Mouse (Mus musculus) thymus, adult 2 months (tissue): ENCODE measurements around the gene Lrp10. TPM values are rescaled to one million over a fixed set of nuclear protein-coding genes. Genes with fewer than 3 reads are reported as not detected.

Experiments
- DNase-seq: peaks from one replicate; pipeline ENCODE4 v3.0.0; 2021
- H3K27ac ChIP-seq: fragments of 200-500 bp; 2 replicates; pipeline ENCODE4 v1.5.1; 2012; ENCODE audit warnings: low read length, control low read depth; ENCODE audit not compliant: control insufficient read depth, insufficient read depth
- H3K27me3 ChIP-seq: fragments of 200-500 bp; 2 replicates; pipeline ENCODE4 v1.6.1; 2012; ENCODE audit warnings: mild to moderate bottlenecking, low read length, moderate library complexity, mixed read lengths; ENCODE audit not compliant: control insufficient read depth, insufficient read depth
- H3K36me3 ChIP-seq: fragments of 200-500 bp; 2 replicates; pipeline ENCODE4 v1.6.1; 2012; ENCODE audit warnings: mild to moderate bottlenecking, low read length, moderate library complexity; ENCODE audit not compliant: control insufficient read depth, insufficient read depth
- H3K4me1 ChIP-seq: fragments of 200-500 bp; replicated peaks from 2 replicates; pipeline ENCODE4 v1.6.1; 2012; ENCODE audit warnings: low read length; ENCODE audit not compliant: control insufficient read depth, insufficient read depth
- H3K4me3 ChIP-seq: fragments of 200-500 bp; 2 replicates; pipeline ENCODE4 v1.5.1; 2012; ENCODE audit warnings: mild to moderate bottlenecking, low read length, control low read depth, moderate library complexity; ENCODE audit not compliant: control insufficient read depth, insufficient read depth
- CTCF ChIP-seq: fragments of 200-500 bp; IDR thresholded peaks from 2 replicates; pipeline ENCODE4 v1.5.1; 2012; ENCODE audit warnings: mild to moderate bottlenecking, control low read depth, low read length, moderate library complexity, borderline replicate concordance; ENCODE audit not compliant: control insufficient read depth, poor library complexity, insufficient read depth; ENCODE audit errors: extremely low read depth
- POLR2A ChIP-seq: fragments of 200-500 bp; IDR thresholded peaks from 2 replicates; pipeline ENCODE4 v1.6.1; 2012; ENCODE audit warnings: mild to moderate bottlenecking, low read length, control low read depth, moderate library complexity; ENCODE audit not compliant: control insufficient read depth, poor library complexity, insufficient read depth; ENCODE audit errors: extremely low read depth
- WGBS: fragments of 180-500 bp; shearing (Covaris S2); methylation state at CpG from one replicate; pipeline ENCODE4 v1.1.7; 2018; 5-methylcytosine and 5-hydroxymethylcytosine counted together
- polyA plus RNA-seq: library from polyadenylated mRNA; depleted of rRNA; stranded (reverse); fragments of >200 nt; gene quantifications from 2 replicates; pipeline ENCODE4 v1.2.3, GENCODE M21; 2012; rRNA removed

Lrp10 gene
- 308 and 317 TPM in 2 replicates for polyA plus RNA-seq

DNA sequence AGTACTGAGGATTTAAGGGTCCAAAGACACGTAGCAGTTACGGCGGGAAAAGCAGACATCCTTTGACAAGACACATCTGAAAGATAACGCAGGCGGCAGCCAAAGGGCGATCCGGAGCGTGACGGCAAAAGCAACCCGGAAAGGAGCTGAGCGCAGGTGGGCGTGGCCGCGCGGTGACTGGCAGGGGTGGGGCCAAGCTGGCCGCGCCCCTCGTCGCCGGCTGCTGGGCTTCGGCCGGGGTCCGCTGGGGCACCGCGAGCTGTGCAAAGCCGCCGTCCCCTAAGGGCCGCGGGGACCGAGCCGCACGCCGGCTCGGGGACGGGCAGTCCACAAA is at the start of gene Lrp10:
Lrp10 (plus strand) TSS at position 179 of the 334 bp plus-strand sequence.
- WGBS, result under 1% methylated on average over 35 of the region's 35 CpGs
- H3K4me1 ChIP-seq, result 0 out of 2 replicates have a peak, but pooled peaks cover 3% of the 10 kb centered on the region
- H3K4me3 ChIP-seq, result peak within 1 kb of the TSS; percentile 94
- TF ChIP-seq POLR2A (peak; percentile 65; the same call in 1 of the 2 replicates), CTCF (peak; percentile 41; the same call in 1 of the 2 replicates)
- H3K27ac ChIP-seq, result peak within 1 kb of the TSS; percentile 68
- no peaks in the 10 kb centered on the region for H3K27me3 ChIP-seq
- peaks cover 27% of the 10 kb centered on the region for H3K36me3 ChIP-seq
- peak; percentile 91 for DNase-seq

DNA sequence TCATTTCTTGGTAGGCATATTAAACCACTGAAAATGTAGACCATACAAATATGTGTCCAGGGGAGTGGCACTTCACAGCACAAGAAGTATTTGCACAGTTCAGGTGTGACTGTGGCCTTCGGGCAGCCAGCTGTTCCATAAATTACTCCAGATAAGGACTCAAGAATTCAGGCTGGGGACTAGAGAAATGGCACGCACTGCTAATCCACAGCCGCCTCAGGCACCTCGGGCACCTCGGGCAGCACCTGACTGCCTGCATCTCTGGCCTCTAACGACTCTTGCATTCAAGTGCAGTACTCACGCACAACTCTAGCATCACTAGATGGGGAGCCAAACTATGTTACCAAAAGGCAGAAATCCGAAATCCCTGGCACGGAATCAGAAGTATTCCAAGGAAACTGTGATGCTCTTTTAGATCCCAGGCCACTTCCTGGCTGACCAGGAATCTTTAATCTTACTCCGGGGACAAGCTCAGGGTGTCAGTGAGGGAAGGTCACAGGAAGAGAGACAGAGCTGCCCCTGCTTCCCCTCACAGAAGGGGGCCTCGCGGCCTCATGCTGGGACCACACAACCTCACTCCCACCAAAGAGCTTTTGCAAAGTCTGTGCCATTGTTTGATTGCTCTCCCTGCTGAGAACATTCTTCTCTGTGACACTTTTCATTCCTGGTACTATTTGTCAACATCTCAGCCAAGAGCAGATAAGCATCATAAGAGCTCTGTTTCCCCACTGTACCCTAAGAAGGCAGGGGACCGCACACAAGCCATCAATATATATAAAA is 48.5 kb upstream of the Lrp10 start:
- Histone ChIP-seq H3K27me3 (no peaks in the 10 kb centered on the region), H3K4me1 (peaks cover 17% of the 10 kb centered on the region), H3K36me3 (no peaks in the 10 kb centered on the region), H3K27ac (no peak overlapping the region), H3K4me3 (no peak overlapping the region)
- DNase-seq, result no peak
- TF ChIP-seq POLR2A (no peak), CTCF (no peak)
- 94% methylated on average over 13 of the region's 13 CpGs for WGBS

DNA sequence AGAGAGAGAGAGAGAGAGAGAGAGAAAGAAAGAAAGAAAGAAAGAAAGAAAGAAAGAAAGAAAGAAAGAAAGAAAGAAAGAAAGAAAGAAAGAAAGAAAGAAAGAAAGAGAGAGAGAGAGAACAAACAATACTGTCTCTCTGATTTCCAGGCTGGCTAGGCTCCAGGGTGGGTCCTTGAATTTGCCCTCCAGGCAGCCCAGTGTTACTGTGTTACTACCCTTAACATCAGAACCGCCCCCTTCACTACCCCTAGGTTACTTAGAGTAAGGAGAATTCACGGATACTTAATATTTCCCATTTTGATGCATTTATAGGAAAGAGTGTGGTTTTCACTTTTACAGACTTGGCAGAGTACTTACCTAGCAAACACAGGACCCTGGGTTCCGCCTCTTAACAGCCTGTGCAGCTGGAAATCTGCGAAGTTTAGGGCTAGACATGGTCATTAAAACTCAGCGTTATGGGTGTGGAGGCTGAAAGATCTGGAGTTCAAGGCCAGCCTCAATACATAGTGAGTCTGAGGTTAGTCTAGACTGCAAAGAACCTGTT is 47.6 kb upstream of the Lrp10 start:
- 93% methylated on average over 5 of the region's 5 CpGs for WGBS

DNA sequence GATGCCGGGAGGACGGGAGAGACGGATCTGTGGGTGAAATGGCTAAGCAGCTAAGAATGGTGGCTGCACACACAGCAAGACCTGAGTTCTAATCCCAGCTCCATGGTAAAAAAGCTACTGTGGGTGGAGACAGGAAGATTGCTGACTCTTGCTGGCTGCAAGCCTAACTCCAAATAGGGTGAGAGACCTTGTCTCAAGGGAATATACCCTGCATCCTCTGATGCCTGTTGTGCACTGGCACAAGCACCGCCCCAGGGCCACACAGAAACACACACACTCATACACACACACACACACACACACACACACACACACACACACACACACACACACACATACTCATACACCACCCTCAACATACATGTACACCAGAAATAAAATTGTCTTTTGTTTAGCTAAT is 47.1 kb upstream of the Lrp10 start:
- no peak overlapping the region for H3K27ac ChIP-seq

More for the DNA sequence above, 47.6 kb upstream of the Lrp10 start:
- Histone ChIP-seq H3K36me3 (no peaks in the 10 kb centered on the region), H3K4me1 (peaks cover 16% of the 10 kb centered on the region), H3K27me3 (no peaks in the 10 kb centered on the region), H3K27ac (no peak overlapping the region), H3K4me3 (no peak overlapping the region)
- TF ChIP-seq CTCF, result no peak
- no peak for TF ChIP-seq POLR2A
- no peak for DNase-seq

DNA sequence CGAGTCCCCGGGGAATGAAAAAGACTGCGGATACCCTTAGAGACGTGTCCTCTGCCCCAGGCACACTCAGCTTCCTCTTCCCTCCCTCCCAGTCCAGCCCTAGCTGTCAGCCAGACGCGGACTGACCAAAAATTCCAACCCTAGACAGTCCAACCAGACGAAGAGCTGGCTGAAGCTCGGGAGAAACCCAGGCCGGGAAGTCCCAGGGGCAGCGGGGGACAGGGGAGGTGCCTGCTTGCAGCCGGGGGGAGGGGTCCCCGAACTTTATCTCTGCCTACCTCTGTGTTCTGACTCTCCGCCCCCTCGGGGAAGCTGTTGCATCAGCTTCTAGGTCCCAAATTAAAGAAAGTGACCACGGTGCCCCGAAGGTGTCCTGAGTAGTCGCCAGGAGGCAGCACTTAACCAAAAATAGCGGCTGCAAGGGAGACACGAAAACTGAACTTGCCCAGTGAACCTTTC is 46.3 kb upstream of the Lrp10 start, which contains the start of gene Slc7a7:
Slc7a7 (minus strand) TSS at position 158 of the 459 bp plus-strand sequence.
- no peak within 1 kb of the TSS for H3K27ac ChIP-seq
- no peak for DNase-seq
- TF ChIP-seq CTCF (no peak), POLR2A (no peak)
- WGBS, result 62% methylated on average over 19 of the region's 19 CpGs
- no peaks in the 10 kb centered on the region for H3K36me3 ChIP-seq
- no peaks in the 10 kb centered on the region for H3K27me3 ChIP-seq
- no peak within 1 kb of the TSS for H3K4me3 ChIP-seq
- H3K4me1 ChIP-seq, result peaks cover 16% of the 10 kb centered on the region

More for the DNA sequence above, 47.1 kb upstream of the Lrp10 start:
- 96% methylated on average over 4 of the region's 4 CpGs for WGBS
- no peak overlapping the region for H3K4me3 ChIP-seq
- no peaks in the 10 kb centered on the region for H3K36me3 ChIP-seq
- H3K4me1 ChIP-seq, result peaks cover 16% of the 10 kb centered on the region
- H3K27me3 ChIP-seq, result no peaks in the 10 kb centered on the region
- DNase-seq, result no peak
- TF ChIP-seq CTCF, result no peak
- no peak for TF ChIP-seq POLR2A

DNA sequence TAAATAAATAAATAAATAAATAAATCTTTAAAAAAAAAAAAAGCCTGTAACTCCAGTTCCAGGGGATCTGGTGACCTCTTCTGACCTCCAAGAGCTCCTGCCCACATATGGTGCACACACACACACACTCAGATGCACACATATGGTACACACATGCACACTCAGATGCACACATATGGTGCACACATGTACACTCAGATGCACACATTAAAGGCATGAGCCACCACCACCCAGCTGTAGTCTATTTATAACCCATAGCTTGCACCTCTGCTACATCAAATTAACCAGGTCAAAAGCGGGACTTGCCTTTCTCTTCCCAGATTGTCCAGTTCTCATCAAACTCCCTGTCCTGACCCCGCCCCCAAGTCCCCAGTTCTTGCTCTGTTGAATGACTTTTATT is 42.9 kb upstream of the Lrp10 start:
- DNase-seq, result no peak
- TF ChIP-seq CTCF (no peak), POLR2A (no peak)
- 84% methylated on average over 2 of the region's 2 CpGs for WGBS
- H3K4me3 ChIP-seq, result no peak overlapping the region
- H3K36me3 ChIP-seq, result no peaks in the 10 kb centered on the region
- no peak overlapping the region for H3K27ac ChIP-seq
- no peaks in the 10 kb centered on the region for H3K27me3 ChIP-seq
- peaks cover 2% of the 10 kb centered on the region; the same call in 1 of the 2 replicates for H3K4me1 ChIP-seq

DNA sequence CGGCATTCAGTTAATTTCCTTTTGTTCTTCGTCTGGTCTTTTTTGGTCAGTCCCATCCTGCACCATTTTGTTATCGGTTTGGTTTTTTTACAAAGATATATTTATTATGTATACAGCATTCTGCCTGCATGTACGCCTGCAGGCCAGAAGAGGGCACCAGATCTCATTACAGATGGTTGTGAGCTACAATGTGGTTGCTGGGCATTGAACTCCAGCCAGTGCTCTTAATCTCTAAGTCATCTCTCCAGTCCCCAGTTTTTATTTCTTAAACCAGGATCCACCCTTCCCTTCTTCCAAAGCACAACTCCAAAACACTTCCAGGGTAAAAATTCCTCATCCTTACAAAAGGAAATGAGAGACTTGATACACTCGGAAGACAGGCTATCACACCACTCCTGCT is 40.5 kb upstream of the Lrp10 start:
- H3K4me1 ChIP-seq, result no peaks in the 10 kb centered on the region; the same call in 1 of the 2 replicates
- TF ChIP-seq POLR2A, result no peak
- no peak for TF ChIP-seq CTCF
- WGBS, result 67% methylated on average over 5 of the region's 5 CpGs
- H3K36me3 ChIP-seq, result no peaks in the 10 kb centered on the region
- no peak overlapping the region for H3K27ac ChIP-seq
- no peak overlapping the region for H3K4me3 ChIP-seq
- H3K27me3 ChIP-seq, result no peaks in the 10 kb centered on the region
- DNase-seq, result peak; percentile 35
